Mouse (Mus musculus): Measurements from ENCODE around the gene Ms4a4d.

The Ms4a4d gene

DNA sequence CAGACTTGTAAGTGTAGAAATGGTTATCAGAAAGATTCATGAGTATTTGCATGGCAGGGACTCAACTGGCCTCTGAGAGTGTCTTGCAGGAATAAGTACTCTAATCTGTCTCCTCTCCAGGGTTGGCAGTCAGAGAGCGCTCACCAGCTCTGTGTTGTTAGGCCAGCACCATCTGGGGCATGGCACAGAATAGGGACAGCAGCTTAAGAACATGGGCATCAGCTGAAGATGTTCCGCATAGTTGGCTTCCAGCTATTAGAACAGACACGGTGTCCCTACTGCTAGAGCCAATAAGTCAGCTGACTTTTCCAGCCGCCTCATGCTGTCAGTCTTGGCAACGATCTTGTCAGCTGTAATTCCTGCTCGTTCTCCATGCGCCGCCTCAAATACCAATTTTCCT lies 38.4 kb downstream of the Ms4a4d start:
- no peak for DNase-seq (ENCODE audit: low read depth, low spot score)

DNA sequence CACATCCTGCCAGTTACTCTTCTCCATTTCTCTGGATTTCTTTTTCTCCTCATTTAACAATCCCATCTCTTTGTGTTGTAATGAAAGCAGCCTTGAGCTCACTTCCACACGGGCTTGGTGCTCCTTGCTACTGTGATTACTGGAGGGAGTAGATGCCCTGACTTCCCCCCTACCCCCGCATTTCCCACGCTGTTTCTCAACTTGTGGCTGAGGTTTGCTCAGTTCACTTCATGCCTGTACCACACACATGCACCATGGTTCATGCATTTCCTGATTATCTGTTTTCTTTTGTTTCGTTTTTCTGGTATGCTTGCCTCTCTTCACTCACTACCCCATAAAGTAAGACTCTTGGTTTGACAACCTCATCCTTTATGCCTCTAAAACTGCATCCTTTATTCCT lies 52.6 kb downstream of the Ms4a4d start:
- DNase-seq (ENCODE audit: low read depth, low spot score), result peak; percentile 69

DNA sequence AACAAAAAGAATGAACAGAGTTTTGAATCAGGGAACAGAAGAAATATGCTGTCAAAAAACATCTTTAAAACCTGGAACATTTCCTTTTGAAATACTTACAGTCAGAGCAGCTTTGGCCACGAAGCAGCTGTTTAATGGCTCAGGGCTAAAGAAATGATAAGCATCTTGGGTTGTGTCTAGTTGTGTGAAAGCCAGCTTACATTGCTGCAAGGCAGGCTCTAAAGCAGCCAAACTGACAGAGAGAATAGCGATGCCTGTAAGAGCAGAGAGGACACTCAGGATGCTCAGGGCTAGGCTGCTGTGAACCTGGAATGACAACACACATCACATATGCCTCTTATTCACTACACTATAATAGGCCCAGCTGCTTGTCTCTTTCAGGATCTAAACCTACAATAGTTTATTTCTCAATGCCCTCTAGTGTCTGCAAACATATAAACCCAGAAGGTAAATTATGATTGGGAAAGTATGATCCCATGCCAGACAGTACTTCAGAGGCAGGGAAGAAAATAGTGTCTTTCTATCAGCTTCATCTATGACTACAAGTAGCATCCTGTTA lies 53.4 kb downstream of the Ms4a4d start:
- DNase-seq (ENCODE audit: low read depth, low spot score), result peak; percentile 49

DNA sequence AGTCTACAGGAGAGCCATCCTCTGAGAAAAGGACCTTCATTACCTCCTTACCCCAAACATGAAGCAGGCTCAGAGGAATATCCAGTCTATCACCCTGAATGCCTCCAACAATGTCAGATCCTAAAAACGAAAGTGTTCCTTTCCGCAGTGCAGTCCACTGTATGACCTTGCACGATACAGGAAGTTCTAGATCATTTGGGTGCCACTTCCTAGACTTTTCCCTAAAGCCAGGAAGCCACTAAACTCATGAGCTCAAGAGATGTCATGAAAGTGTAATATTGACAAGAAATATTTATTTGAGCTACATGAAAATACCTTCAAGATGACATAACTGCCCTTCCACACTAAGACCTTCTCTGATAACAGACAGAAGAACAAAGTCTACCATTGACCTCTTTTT lies 64.7 kb downstream of the Ms4a4d start:
- peak; percentile 41 for DNase-seq (ENCODE audit: low read depth, low spot score)

DNA sequence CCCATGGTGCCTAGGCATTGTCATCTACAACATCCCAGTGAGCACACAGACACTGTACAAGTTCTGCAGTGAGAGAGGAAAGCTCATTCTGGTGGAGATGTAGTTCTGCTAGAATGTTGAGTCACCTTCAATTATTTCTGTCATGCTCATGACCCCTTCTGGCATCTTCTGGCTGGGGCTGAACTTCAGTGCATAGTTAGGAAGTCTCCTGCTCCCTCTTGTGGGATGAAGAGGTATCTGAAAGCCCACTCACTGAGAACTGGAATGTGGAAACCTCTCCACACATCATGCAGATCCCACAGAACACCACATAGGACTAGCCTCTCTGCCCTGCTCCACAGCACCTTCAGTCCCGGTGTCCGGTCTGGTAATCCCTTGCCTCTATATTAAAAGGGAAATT lies 65.4 kb downstream of the Ms4a4d start:
- DNase-seq (ENCODE audit: low read depth, low spot score), result peak; percentile 88

DNA sequence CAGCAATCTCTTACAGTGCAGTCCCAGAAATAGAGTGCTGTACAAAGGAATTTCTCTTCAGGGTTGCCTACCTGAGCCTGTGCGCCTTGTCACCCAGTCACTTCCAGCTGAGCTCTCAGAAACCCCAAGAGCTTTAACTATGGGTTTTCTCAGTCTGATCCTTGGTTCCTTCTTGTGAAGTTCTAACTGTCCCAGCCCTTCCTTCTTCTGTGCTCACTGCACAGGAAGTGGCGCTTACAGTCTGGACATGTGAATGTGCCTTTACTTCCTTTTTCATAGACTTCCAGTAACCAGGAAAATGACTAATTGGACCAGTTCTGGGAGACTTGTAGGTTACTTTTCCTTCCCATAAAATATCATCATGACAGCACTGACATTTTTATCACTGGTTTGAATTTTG lies 68.0 kb downstream of the Ms4a4d start, which contains the start of gene Ms4a6d:
Gene Ms4a6d (minus strand): TSS at position 247 of the 400 bp plus-strand sequence.
- no peak for DNase-seq (ENCODE audit: low read depth, low spot score)

Data from CD4-positive, CD25-positive, alpha-beta regulatory T cell, adult 2 months (primary cell).